Mouse (Mus musculus) kidney, embryonic 16.5 days (tissue): ENCODE results near the gene Rpap2. TPM values are rescaled to one million over a fixed set of nuclear protein-coding genes. Genes with fewer than 3 reads are reported as not detected.
A peak's percentile ranks its signal among the peaks of the same experiment; 100 is the strongest.

Experiments
- ATAC-seq: fragments of 200-750 bp; cut with Nextera tagmentation; 2 replicates; pipeline ENCODE4 v1.8.0; 2017; ENCODE audit warnings: moderate TSS enrichment; ENCODE audit not compliant: low FRiP score, low TSS enrichment
- H3K27ac ChIP-seq: fragments of 300-500 bp; sonication (generic); 2 replicates; pipeline ENCODE4 v1.5.1; 2014; ENCODE audit warnings: low read length
- H3K27me3 ChIP-seq: fragments of 300-500 bp; sonication (generic); 2 replicates; pipeline ENCODE4 v1.6.1; 2014; ENCODE audit warnings: low read length, control low read depth, mixed read lengths; ENCODE audit not compliant: insufficient read depth
- H3K36me3 ChIP-seq: fragments of 300-500 bp; sonication (generic); 2 replicates; pipeline ENCODE4 v1.6.1; 2014; ENCODE audit warnings: low read length, control low read depth, mixed read lengths; ENCODE audit not compliant: insufficient read depth
- H3K4me1 ChIP-seq: fragments of 300-500 bp; sonication (generic); 2 replicates; pipeline ENCODE4 v1.6.1; 2014; ENCODE audit warnings: low read length, control low read depth, mixed read lengths; ENCODE audit not compliant: insufficient read depth
- H3K4me2 ChIP-seq: fragments of 300-500 bp; sonication (generic); replicated peaks from 2 replicates; pipeline ENCODE4 v1.6.1; 2014; ENCODE audit warnings: low read depth, low read length
- H3K4me3 ChIP-seq: fragments of 300-500 bp; sonication (generic); 2 replicates; pipeline ENCODE4 v1.5.1; 2014; ENCODE audit warnings: mild to moderate bottlenecking, low read length
- H3K9ac ChIP-seq: fragments of 300-500 bp; sonication (generic); replicated peaks from 2 replicates; pipeline ENCODE4 v1.6.1; 2014; ENCODE audit warnings: low read length
- H3K9me3 ChIP-seq: fragments of 300-500 bp; sonication (generic); 2 replicates; pipeline ENCODE4 v1.6.1; 2016; ENCODE audit warnings: low read length, control low read depth
- WGBS: fragments of 180-500 bp; shearing (Covaris S2); extraction: QIAGEN DNeasy Blood & Tissue Kit; methylation state at CpG from one replicate; pipeline ENCODE4 v1.1.7; 2014; 5-methylcytosine and 5-hydroxymethylcytosine counted together
- polyA plus RNA-seq: library from polyadenylated mRNA; unstranded; fragments of >200 nt; fragmentation: Nextera tagmentation; extraction: Ambion mirVana; gene quantifications from 2 replicates; pipeline ENCODE4 v1.2.1, GENCODE M21; 2015

Rpap2 gene
- polyA plus RNA-seq, 1 experiment from 2014 or later = 18.6 TPM

DNA sequence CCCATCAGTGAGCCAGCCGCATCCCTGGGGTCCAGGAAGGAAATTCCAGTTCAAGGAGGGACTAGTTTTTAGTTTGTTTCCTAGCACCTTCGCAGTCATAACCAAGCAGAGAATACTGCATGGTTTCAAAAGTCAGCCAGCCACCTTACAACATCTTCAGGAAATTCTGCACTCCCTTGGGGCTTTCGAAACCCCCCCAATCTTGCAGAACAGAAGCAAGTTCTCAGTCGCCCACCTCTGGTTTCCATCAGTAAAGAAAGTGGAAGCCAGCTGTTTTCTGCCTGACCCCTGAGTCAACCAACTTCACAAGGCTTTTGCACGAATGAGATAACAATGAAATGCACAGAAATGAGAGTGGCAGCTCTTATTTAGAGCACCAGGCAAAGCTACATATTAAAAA lies 81.2 kb downstream of the Rpap2 start:
- Histone ChIP-seq H3K9ac (no peak overlapping the region), H3K27me3 (no peaks in the 10 kb centered on the region), H3K9me3 (no peaks in the 10 kb centered on the region), H3K27ac (no peak overlapping the region), H3K4me2 (no peak overlapping the region), H3K4me3 (no peak overlapping the region), H3K36me3 (no peaks in the 10 kb centered on the region), H3K4me1 (no peaks in the 10 kb centered on the region)
- WGBS = 65% methylated on average over 5 of the region's 5 CpGs
- no peak for ATAC-seq

DNA sequence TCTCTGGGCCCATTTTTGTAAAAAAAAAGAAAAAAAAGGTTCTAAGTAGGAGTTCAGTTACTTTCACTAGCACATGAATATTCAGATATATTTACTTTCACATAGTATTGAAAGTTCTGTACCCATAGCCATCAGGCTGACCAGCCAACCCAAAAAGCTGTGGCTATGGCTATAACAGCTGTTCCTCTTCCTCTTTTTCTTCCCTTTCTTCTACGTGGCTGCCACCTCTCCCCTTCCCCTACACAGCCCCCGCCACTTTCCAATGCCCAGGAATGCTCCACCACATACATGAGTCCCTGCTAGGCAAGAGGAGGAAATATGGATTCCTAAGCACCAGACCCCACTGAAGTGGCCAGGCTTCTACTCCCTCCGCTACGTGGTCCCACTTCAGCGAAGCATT lies 84.1 kb downstream of the Rpap2 start:
- WGBS = 78% methylated on average over 5 of the region's 5 CpGs
- no peak for ATAC-seq

DNA sequence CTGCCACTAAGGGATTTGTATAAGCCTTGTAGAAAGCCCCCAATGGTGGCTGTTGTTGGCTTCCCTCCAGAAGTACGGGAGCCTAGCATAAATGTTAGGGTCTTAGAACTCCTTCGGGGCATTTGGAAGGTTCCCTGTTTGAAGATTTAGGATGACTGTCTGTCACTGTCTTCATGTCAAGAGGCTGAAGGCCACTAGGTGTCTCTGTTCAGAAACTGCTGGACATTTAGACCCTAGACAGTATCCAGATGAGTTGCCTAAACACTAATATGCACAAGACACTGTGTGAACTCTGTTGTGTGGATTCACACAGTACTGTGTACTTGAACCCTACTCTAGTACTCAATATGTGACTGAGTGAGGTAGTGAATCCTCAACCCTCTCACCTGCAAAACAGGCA lies 87.2 kb downstream of the Rpap2 start:
- WGBS = 79% methylated on average over 2 of the region's 2 CpGs
- ATAC-seq = no peak
- Histone ChIP-seq H3K36me3 (no peaks in the 10 kb centered on the region), H3K27me3 (peaks cover 12% of the 10 kb centered on the region), H3K4me3 (no peak overlapping the region), H3K4me2 (no peak overlapping the region), H3K27ac (no peak overlapping the region), H3K4me1 (peaks cover 5% of the 10 kb centered on the region; the same call in 1 of the 2 replicates), H3K9ac (no peak overlapping the region), H3K9me3 (no peaks in the 10 kb centered on the region)

More for the DNA sequence above, 84.1 kb downstream of the Rpap2 start:
- no peak overlapping the region for H3K4me2 ChIP-seq
- no peak overlapping the region for H3K9ac ChIP-seq
- H3K27me3 ChIP-seq = peaks cover 3% of the 10 kb centered on the region; the same call in 1 of the 2 replicates
- no peak overlapping the region for H3K4me3 ChIP-seq
- H3K4me1 ChIP-seq = no peaks in the 10 kb centered on the region
- no peaks in the 10 kb centered on the region for H3K36me3 ChIP-seq
- no peaks in the 10 kb centered on the region for H3K9me3 ChIP-seq
- H3K27ac ChIP-seq = no peak overlapping the region

DNA sequence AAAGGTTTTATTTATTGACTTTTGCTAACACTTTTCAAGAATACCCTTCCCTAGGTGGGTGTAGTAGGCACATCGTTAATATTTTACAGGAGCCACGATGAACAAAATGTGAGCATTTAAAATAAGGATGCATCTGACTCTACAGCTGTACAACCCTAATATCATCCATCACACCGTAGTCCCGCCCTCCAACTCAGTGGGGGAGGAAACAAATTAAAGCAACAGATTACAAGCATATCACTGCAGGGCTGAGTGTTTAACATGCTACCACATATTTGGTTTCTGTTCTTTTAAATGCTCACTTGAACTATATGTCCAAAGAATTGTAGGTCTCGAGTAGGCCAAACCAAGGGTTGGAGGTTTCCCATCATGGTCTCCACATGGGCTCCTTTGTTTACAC lies 90.0 kb downstream of the Rpap2 start:
- Histone ChIP-seq H3K4me2 (no peak overlapping the region), H3K27ac (no peak overlapping the region), H3K27me3 (peaks cover 17% of the 10 kb centered on the region), H3K4me3 (no peak overlapping the region), H3K36me3 (no peaks in the 10 kb centered on the region), H3K9ac (no peak overlapping the region), H3K9me3 (no peaks in the 10 kb centered on the region), H3K4me1 (peaks cover 5% of the 10 kb centered on the region; the same call in 1 of the 2 replicates)
- no peak for ATAC-seq
- 93% methylated on average over 5 of the region's 5 CpGs for WGBS

DNA sequence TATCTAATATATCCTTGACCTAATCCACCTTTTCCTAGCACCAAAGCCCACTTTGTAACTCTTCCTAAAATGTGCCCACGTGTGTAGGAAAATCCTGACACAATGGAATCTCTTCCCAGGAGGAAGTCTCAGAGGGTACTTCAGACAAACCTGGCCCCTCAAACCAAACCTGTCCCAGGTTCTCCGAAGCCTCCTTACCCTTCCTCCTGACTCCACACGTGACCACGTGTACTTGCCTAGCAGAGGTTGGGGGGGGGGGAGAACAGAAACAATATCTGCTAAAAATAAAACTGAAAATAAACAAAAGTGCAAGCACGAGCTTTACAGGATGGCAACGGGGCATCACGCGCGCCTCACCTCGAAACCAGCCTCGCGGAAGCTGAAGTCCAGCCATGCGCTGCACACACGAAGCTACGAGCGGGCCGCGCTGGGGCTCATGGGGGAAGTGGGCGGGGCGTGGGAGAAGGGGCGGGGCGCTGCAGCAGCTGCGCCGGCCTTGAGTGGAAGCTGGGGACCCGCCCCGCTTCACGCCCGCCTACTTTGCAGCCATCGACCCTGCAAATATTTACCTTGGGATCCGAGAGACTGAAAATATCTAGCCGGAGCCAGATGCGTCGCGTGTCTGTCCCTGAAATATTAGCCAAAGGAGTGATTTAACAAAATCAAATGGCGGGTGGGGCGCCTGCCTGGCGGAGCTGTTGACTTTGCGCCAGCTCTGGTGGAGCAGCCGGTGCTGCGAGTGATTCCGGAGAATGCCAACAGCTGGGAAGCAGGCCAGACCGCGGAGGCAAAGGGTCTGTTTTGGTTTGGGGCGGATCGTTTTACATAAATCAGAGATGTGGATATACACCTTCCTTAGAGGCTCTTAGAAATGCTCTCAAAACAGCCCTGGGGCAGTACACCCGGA lies 90.7 kb downstream of the Rpap2 start:
- Histone ChIP-seq H3K9ac (peak overlapping the region; percentile 43), H3K27me3 (peaks cover 17% of the 10 kb centered on the region), H3K4me1 (peaks cover 5% of the 10 kb centered on the region; the same call in 1 of the 2 replicates), H3K4me2 (peak overlapping the region; percentile 70), H3K4me3 (peak overlapping the region; percentile 51), H3K36me3 (no peaks in the 10 kb centered on the region), H3K9me3 (no peaks in the 10 kb centered on the region), H3K27ac (no peak overlapping the region)
- 14% methylated on average over 46 of the region's 46 CpGs for WGBS
- ATAC-seq = peak; percentile 94

DNA sequence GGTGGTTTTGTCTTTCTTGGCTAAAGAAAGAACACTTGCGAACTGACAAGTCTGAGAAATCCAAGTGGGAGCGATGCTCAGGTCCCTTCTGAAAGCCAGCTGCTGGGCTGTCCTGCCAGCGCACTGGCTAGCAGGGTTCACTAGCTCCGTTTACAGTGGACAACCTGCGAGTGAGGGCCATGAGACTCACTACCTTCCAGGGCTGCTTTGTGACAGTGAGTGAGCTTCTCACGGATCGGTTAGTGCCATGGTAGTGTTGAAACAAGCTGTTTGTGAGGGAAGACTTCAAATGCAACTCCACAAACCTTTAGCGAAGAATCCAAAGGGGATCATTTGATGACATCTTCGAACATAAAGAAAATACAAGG lies 91.3 kb downstream of the Rpap2 start:
- H3K27ac ChIP-seq = no peak overlapping the region
- WGBS = 20% methylated on average over 9 of the region's 9 CpGs
- no peaks in the 10 kb centered on the region for H3K9me3 ChIP-seq
- H3K4me1 ChIP-seq = peaks cover 5% of the 10 kb centered on the region; the same call in 1 of the 2 replicates
- H3K9ac ChIP-seq = peak overlapping the region; percentile 43
- H3K27me3 ChIP-seq = peaks cover 17% of the 10 kb centered on the region
- peak overlapping the region; percentile 51 for H3K4me3 ChIP-seq
- no peaks in the 10 kb centered on the region for H3K36me3 ChIP-seq
- ATAC-seq = peak; percentile 69; the same call in 1 of the 2 replicates
- H3K4me2 ChIP-seq = peak overlapping the region; percentile 70

DNA sequence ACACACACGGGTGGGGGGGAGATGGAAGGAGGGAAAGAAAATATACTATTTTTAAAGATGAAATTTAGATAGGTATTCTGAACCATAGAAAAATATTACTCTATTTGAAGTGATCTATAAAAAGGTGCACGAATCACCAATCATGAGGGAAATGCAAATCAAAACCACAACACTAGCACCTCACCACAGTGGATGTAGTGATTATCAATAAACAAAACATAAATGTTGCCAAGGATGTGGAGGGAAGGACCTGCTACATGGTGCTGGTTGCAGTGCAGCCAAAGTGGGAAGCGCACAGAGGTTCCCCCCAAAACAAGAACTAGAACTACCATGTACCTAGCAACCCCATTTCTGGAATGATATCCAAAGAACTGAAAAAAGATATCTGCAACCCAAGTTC lies 97.8 kb downstream of the Rpap2 start:
- H3K4me3 ChIP-seq = no peak overlapping the region
- no peak overlapping the region for H3K27ac ChIP-seq
- H3K36me3 ChIP-seq = no peaks in the 10 kb centered on the region
- no peaks in the 10 kb centered on the region for H3K9me3 ChIP-seq
- WGBS = 73% methylated on average over 3 of the region's 3 CpGs
- ATAC-seq = no peak
- H3K4me1 ChIP-seq = no peaks in the 10 kb centered on the region
- H3K27me3 ChIP-seq = peaks cover 4% of the 10 kb centered on the region; the same call in 1 of the 2 replicates
- no peak overlapping the region for H3K9ac ChIP-seq
- H3K4me2 ChIP-seq = no peak overlapping the region

DNA sequence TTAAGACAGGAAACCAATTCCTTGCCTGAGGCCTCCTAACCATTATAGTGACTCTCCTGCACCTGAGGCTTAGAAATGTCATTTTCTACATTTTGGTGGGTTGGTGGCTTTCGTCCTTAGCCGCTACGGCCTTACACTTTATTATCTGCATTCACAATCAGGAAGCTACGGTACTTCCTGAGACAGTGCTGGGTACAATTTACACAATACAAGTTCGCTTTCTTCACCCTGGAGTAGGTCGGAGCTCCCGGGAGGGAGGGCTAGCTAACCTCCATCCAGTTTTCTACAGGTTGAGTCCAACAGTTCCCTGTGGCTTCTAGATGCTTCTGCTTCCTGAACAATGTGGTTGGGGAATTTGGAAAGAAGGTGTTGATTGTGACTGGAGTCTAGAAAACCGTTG lies 101.7 kb downstream of the Rpap2 start:
- 73% methylated on average over 8 of the region's 8 CpGs for WGBS
- Histone ChIP-seq H3K27ac (no peak overlapping the region), H3K4me1 (no peaks in the 10 kb centered on the region), H3K9me3 (no peaks in the 10 kb centered on the region), H3K4me2 (no peak overlapping the region), H3K27me3 (no peaks in the 10 kb centered on the region), H3K36me3 (no peaks in the 10 kb centered on the region), H3K4me3 (no peak overlapping the region), H3K9ac (no peak overlapping the region)
- ATAC-seq = no peak

DNA sequence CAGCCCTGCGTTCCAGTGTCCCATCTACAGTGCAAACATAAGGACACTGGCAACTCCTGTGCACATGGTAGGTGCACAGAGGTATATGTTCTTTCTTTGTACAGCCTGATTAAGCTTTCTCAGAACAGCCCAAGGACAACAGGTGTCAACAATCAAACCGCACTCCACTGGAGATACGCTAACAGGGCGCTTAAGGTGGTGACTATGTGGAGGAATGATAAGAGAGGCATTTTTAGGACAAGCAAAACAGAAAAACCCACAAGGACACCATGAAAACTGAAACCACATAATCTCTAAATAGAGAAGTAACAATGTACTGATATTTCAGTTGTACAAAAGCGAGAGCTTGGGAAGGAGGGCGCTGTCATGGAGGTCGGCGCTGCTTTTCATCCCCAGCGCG lies 103.7 kb downstream of the Rpap2 start:
- Histone ChIP-seq H3K36me3 (no peaks in the 10 kb centered on the region), H3K4me3 (no peak overlapping the region), H3K27me3 (no peaks in the 10 kb centered on the region)

DNA sequence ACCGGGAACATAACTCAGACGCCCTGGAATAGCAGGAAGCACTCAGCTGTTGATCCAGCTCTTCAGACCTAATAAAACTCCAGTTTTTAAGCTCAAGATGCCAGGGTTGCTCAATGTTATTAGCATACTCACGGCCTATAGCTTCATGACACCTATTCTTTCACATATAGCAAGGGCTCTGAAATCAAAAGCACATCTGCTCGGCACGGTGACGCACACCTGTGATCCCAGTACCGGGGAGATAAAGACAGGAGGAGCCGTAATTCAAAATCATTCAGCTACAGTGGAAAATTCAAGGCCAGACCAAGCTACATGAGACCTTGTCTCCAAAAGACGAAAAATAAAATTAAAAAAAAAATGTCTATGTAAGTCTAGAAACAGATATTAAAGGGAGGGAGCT lies 104.5 kb downstream of the Rpap2 start:
- no peak overlapping the region for H3K4me3 ChIP-seq
- 79% methylated on average over 9 of the region's 9 CpGs for WGBS
- no peaks in the 10 kb centered on the region for H3K27me3 ChIP-seq
- no peaks in the 10 kb centered on the region for H3K9me3 ChIP-seq
- no peak for ATAC-seq
- no peak overlapping the region for H3K9ac ChIP-seq
- H3K27ac ChIP-seq = no peak overlapping the region
- no peak overlapping the region for H3K4me2 ChIP-seq
- H3K36me3 ChIP-seq = no peaks in the 10 kb centered on the region
- H3K4me1 ChIP-seq = no peaks in the 10 kb centered on the region

More for the DNA sequence above, 103.7 kb downstream of the Rpap2 start:
- no peak overlapping the region for H3K9ac ChIP-seq
- WGBS = 83% methylated on average over 10 of the region's 10 CpGs
- no peak for ATAC-seq
- H3K4me2 ChIP-seq = no peak overlapping the region
- no peak overlapping the region for H3K27ac ChIP-seq
- H3K9me3 ChIP-seq = no peaks in the 10 kb centered on the region
- H3K4me1 ChIP-seq = no peaks in the 10 kb centered on the region
